Mouse (Mus musculus) macrophage (primary cell): ENCODE results near the gene Baz1a. TPM values are rescaled to one million over a fixed set of nuclear protein-coding genes. Genes with fewer than 3 reads are reported as not detected.

Experiments
- H3K27ac ChIP-seq: fragments of 350-480 bp; formaldehyde crosslinking; 2 replicates; pipeline ENCODE4 v1.9.0; 2021
- H3K36me3 ChIP-seq: fragments of 350-480 bp; formaldehyde crosslinking; 2 replicates; pipeline ENCODE4 v1.9.0; 2021; ENCODE audit errors: inconsistent target
- H3K4me3 ChIP-seq: fragments of 350-480 bp; formaldehyde crosslinking; 2 replicates; pipeline ENCODE4 v1.9.0; 2021; ENCODE audit errors: inconsistent target
- H3K79me2 ChIP-seq: fragments of 350-480 bp; formaldehyde crosslinking; 2 replicates; pipeline ENCODE4 v1.9.0; 2021; ENCODE audit errors: inconsistent target
- WGBS: methylation state at CpG from one replicate; pipeline ENCODE4 v1.1.7; 2026; ENCODE audit warnings: inconsistent platforms; ENCODE audit not compliant: missing documents; 5-methylcytosine and 5-hydroxymethylcytosine counted together
- polyA plus RNA-seq: library from polyadenylated mRNA; stranded (reverse); fragments of 250-400 nt; gene quantifications from 3 replicates; pipeline ENCODE4 v1.2.4, GENCODE M21; 2018; ENCODE audit warnings: inconsistent platforms

Gene Baz1a
- polyA plus RNA-seq, 1 experiment from 2014 or later = 18.5 TPM

- Histone ChIP-seq H3K79me2 (no peaks in the 10 kb centered on the region), H3K27ac (no peak overlapping the region), H3K4me3 (no peak overlapping the region), H3K36me3 (no peaks in the 10 kb centered on the region)
- WGBS = 87% methylated on average over 5 of the region's 5 CpGs
These were observed 137.3 kb downstream of the Baz1a start for GRCm38 (mm10) chr12:54876879-54877278.

GRCm38 (mm10) chr12:54874711-54875110 is 139.4 kb downstream of the Baz1a start:
- Histone ChIP-seq H3K79me2 (no peaks in the 10 kb centered on the region), H3K27ac (peak overlapping the region; percentile 7; the same call in 1 of the 2 replicates), H3K4me3 (no peak overlapping the region), H3K36me3 (no peaks in the 10 kb centered on the region)
- WGBS = 86% methylated on average over 6 of the region's 6 CpGs

- Histone ChIP-seq H3K4me3 (peak within 1 kb of the TSS; percentile 91), H3K79me2 (peaks cover 28% of the 10 kb centered on the region), H3K27ac (peak within 1 kb of the TSS; percentile 71), H3K36me3 (peaks cover 17% of the 10 kb centered on the region)
- WGBS = 2% methylated on average over 68 of the region's 82 CpGs
These were observed 151.3 kb downstream of the Baz1a start, which contains the start of gene Cfl2 for GRCm38 (mm10) chr12:54862606-54863535. Gene Cfl2 (minus strand): TSS chr12:54862877.

- peaks cover 28% of the 10 kb centered on the region for H3K79me2 ChIP-seq
- H3K27ac ChIP-seq = peak overlapping the region; percentile 71
- peak overlapping the region; percentile 91 for H3K4me3 ChIP-seq
- H3K36me3 ChIP-seq = peaks cover 17% of the 10 kb centered on the region
- under 1% methylated on average over 36 of the region's 36 CpGs for WGBS
These were observed 152.1 kb downstream of the Baz1a start for GRCm38 (mm10) chr12:54861991-54862605.

GRCm38 (mm10) chr12:54859531-54859930 is 154.6 kb downstream of the Baz1a start:
- WGBS = 93% methylated on average over 6 of the region's 6 CpGs

GRCm38 (mm10) chr12:54850551-54850950 is 163.6 kb downstream of the Baz1a start:
- no peaks in the 10 kb centered on the region for H3K36me3 ChIP-seq
- no peak overlapping the region for H3K27ac ChIP-seq
- WGBS = 93% methylated on average over 2 of the region's 2 CpGs
- no peak overlapping the region for H3K4me3 ChIP-seq
- H3K79me2 ChIP-seq = no peaks in the 10 kb centered on the region

More at GRCm38 (mm10) chr12:54859531-54859930, 154.6 kb downstream of the Baz1a start:
- Histone ChIP-seq H3K36me3 (peaks cover 17% of the 10 kb centered on the region), H3K27ac (no peak overlapping the region), H3K4me3 (no peak overlapping the region), H3K79me2 (peaks cover 28% of the 10 kb centered on the region)

- Histone ChIP-seq H3K36me3 (no peaks in the 10 kb centered on the region), H3K79me2 (no peaks in the 10 kb centered on the region), H3K27ac (no peak overlapping the region), H3K4me3 (no peak overlapping the region)
These were observed 169.7 kb downstream of the Baz1a start for GRCm38 (mm10) chr12:54844415-54844814.

Other genes with a start within 250 kb of the Baz1a start
- gene Snx6, start 218.6 kb downstream of the Baz1a start, polyA plus RNA-seq = 111 to 154 TPM (median 121 TPM) in 3 replicates
- gene Cfl2, start 151.5 kb downstream of the Baz1a start, polyA plus RNA-seq = 21.0 to 27.8 TPM (median 21.9 TPM) in 3 replicates
- not detected in 3 replicates for gene Gm20403, start 27.8 kb downstream of the Baz1a start, polyA plus RNA-seq
- 3.6 to 6.1 TPM (median 4.8 TPM) in 3 replicates for gene 2700097O09Rik, start 65.8 kb upstream of the Baz1a start, polyA plus RNA-seq
- 46.9 to 246 TPM (median 50.9 TPM) in 3 replicates for gene Srp54a, start 65.9 kb upstream of the Baz1a start, polyA plus RNA-seq
- 24.9 to 76.5 TPM (median 28.7 TPM) in 3 replicates for gene Fam177a, start 110.1 kb upstream of the Baz1a start, polyA plus RNA-seq
- gene Srp54b, start 140.8 kb upstream of the Baz1a start, polyA plus RNA-seq = 9.6 to 31.5 TPM (median 30.7 TPM) in 3 replicates
- gene 1700047I17Rik2, start 185.2 kb upstream of the Baz1a start, polyA plus RNA-seq = not detected in 3 replicates
- gene Srp54c, start 215.8 kb upstream of the Baz1a start, polyA plus RNA-seq = 35.3 to 70.0 TPM (median 44.2 TPM) in 3 replicates